Mouse (Mus musculus): Measurements from ENCODE around the gene Nol10.

- no peak for TF ChIP-seq CTCF (IDR thresholded peaks at IDR 0.05; ENCODE audit: low read depth)
- no peak for TF ChIP-seq EP300 (IDR thresholded peaks at IDR 0.05; ENCODE audit: low read depth)
Observed at GRCm38 (mm10) chr12:17390036-17390435, 41.8 kb downstream of the Nol10 start.

Data from heart, postnatal 0 days (tissue).